Mouse (Mus musculus) olfactory bulb, adult 2 months (tissue): ENCODE data around the gene Dusp13.

ENCODE experiments used
- CTCF ChIP-seq: fragments of 200-500 bp; IDR thresholded peaks from 2 replicates; pipeline ENCODE4 v1.5.1; 2012; ENCODE audit warnings: low read depth, mild to moderate bottlenecking, low read length, moderate library complexity; ENCODE audit not compliant: insufficient read depth
- POLR2A ChIP-seq: fragments of 200-500 bp; IDR thresholded peaks from 2 replicates; pipeline ENCODE4 v1.6.1; 2012; ENCODE audit warnings: mild to moderate bottlenecking, low read depth, low read length, moderate library complexity; ENCODE audit not compliant: insufficient read depth

DNA sequence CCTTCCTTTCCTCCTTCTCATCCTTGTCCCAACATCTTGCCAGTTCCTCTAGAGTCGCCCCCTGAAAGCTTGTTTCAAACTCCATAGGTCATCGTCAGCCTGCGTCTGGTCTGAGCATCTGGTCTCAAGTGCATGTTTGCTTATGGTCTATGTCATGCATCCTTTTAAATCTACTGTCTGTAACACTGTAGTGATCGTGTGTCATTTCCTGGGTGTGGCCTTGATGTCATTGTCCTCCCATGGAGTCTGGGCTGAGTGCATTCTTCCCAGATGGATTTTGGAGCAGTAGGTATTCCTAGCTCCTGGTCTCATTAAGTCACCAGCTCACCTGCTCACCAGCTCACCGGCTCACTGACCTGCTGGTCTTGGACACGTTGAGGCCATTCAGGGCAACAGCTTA, 56.0 kb downstream of the Dusp13 start:
- TF ChIP-seq CTCF (no peak), POLR2A (no peak)
